Mouse (Mus musculus) forebrain, embryonic 11.5 days (tissue): Measurements from ENCODE around the gene Depdc1b. TPM values are rescaled to one million over a fixed set of nuclear protein-coding genes. Genes with fewer than 3 reads are reported as not detected.

Source experiments
- ATAC-seq: fragments of 200-750 bp; cut with Nextera tagmentation; replicated peaks from 2 replicates; pipeline ENCODE4 v1.8.0; 2017; ENCODE audit warnings: moderate TSS enrichment; ENCODE audit not compliant: low FRiP score
- DNase-seq: peaks from one replicate; pipeline ENCODE4 v3.0.0-alpha.2; 2017; ENCODE audit warnings: low spot score
- H3K27ac ChIP-seq: fragments of 300-500 bp; sonication (generic); 2 replicates; pipeline ENCODE4 v1.5.1; 2014; ENCODE audit warnings: low read depth, low read length
- H3K27me3 ChIP-seq: fragments of 300-500 bp; sonication (generic); 2 replicates; pipeline ENCODE4 v1.6.1; 2014; ENCODE audit warnings: mild to moderate bottlenecking, low read length, mixed read lengths; ENCODE audit not compliant: control insufficient read depth, insufficient read depth
- H3K36me3 ChIP-seq: fragments of 300-500 bp; sonication (generic); 2 replicates; pipeline ENCODE4 v1.6.1; 2014; ENCODE audit warnings: mild to moderate bottlenecking, low read length, moderate library complexity, mixed read lengths; ENCODE audit not compliant: control insufficient read depth, insufficient read depth
- H3K4me1 ChIP-seq: fragments of 300-500 bp; sonication (generic); replicated peaks from 2 replicates; pipeline ENCODE4 v1.6.1; 2014; ENCODE audit warnings: low read length, mixed read lengths; ENCODE audit not compliant: control insufficient read depth, insufficient read depth
- H3K4me2 ChIP-seq: fragments of 300-500 bp; sonication (generic); 2 replicates; pipeline ENCODE4 v1.6.1; 2014; ENCODE audit warnings: low read depth, mild to moderate bottlenecking, low read length, moderate library complexity, mixed read lengths; ENCODE audit not compliant: severe bottlenecking
- H3K4me3 ChIP-seq: fragments of 300-500 bp; sonication (generic); 2 replicates; pipeline ENCODE4 v1.5.1; 2014; ENCODE audit warnings: low read depth, low read length
- H3K9ac ChIP-seq: fragments of 300-500 bp; sonication (generic); 2 replicates; pipeline ENCODE4 v1.6.1; 2014; ENCODE audit warnings: low read length
- H3K9me3 ChIP-seq: fragments of 300-500 bp; sonication (generic); 2 replicates; pipeline ENCODE4 v1.6.1; 2016; ENCODE audit warnings: low read length, mixed read lengths; ENCODE audit not compliant: control insufficient read depth
- WGBS: fragments of 180-500 bp; shearing (Covaris S2); extraction: QIAGEN DNeasy Blood & Tissue Kit; methylation state at CpG from one replicate; pipeline ENCODE4 v1.1.7; 2014; 5-methylcytosine and 5-hydroxymethylcytosine counted together
- polyA plus RNA-seq: library from polyadenylated mRNA; unstranded; fragments of >200 nt; fragmentation: Nextera tagmentation; extraction: Ambion mirVana; gene quantifications from 2 replicates; pipeline ENCODE4 v1.2.1, GENCODE M21; 2014

Gene Depdc1b
- polyA plus RNA-seq, 1 experiment from 2014 or later, result 26.1 TPM

DNA sequence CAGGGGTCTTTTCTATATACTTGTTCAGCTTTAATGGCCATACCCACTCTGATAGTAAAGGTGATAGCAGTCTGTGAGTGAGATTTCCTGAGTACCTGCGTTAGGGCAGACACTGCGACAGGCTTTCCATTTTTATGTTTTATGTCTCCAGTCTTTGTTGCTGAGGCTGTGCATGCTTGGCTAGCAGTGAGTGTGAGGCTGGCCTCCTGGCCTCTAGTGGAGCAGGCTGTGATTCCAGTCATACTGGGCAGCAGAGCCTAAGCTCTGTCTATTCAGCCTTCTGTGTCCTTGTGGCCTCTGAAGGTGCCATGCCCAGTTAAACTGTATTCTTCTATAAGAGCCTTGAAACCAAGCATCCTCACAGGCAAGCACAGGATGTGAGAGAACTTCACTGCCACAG, 6.3 kb downstream of the Depdc1b start:
- H3K9ac ChIP-seq, result no peak overlapping the region
- no peak overlapping the region for H3K27ac ChIP-seq
- no peak overlapping the region for H3K4me3 ChIP-seq
- no peak overlapping the region for H3K4me2 ChIP-seq
- H3K36me3 ChIP-seq, result no peaks in the 10 kb centered on the region
- no peaks in the 10 kb centered on the region for H3K27me3 ChIP-seq
- ATAC-seq, result no peak
- 92% methylated on average over 2 of the region's 2 CpGs for WGBS
- no peak for DNase-seq
- no peaks in the 10 kb centered on the region for H3K9me3 ChIP-seq
- 0 out of 2 replicates have a peak, but pooled peaks cover under 1% of the 10 kb centered on the region for H3K4me1 ChIP-seq

DNA sequence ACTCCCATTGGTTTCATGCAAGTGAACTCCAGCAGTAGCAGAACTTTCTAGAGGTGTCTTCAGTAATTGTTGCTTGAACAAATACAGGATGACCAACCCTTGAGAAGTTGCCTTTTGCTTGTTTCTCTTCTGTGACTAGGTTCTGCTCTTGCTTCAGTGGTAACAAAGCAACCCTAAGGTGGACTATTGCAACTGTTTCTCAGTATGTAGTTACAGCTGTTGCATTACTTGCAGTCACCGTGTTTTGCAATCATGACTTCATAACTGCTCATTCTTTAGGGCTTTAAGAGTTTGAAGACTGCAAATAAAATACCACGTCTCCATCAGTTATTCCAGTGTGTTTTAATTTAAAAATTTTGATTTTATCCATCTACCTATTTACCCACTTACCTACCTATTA, 7.2 kb downstream of the Depdc1b start:
- ATAC-seq (no peak), DNase-seq (no peak)
- no peaks in the 10 kb centered on the region for H3K4me1 ChIP-seq
- no peak overlapping the region for H3K4me3 ChIP-seq
- no peak overlapping the region for H3K9ac ChIP-seq
- no peak overlapping the region for H3K27ac ChIP-seq
- H3K4me2 ChIP-seq, result no peak overlapping the region
- H3K27me3 ChIP-seq, result no peaks in the 10 kb centered on the region
- H3K36me3 ChIP-seq, result no peaks in the 10 kb centered on the region
- 91% methylated on average over 2 of the region's 2 CpGs for WGBS
- no peaks in the 10 kb centered on the region for H3K9me3 ChIP-seq

DNA sequence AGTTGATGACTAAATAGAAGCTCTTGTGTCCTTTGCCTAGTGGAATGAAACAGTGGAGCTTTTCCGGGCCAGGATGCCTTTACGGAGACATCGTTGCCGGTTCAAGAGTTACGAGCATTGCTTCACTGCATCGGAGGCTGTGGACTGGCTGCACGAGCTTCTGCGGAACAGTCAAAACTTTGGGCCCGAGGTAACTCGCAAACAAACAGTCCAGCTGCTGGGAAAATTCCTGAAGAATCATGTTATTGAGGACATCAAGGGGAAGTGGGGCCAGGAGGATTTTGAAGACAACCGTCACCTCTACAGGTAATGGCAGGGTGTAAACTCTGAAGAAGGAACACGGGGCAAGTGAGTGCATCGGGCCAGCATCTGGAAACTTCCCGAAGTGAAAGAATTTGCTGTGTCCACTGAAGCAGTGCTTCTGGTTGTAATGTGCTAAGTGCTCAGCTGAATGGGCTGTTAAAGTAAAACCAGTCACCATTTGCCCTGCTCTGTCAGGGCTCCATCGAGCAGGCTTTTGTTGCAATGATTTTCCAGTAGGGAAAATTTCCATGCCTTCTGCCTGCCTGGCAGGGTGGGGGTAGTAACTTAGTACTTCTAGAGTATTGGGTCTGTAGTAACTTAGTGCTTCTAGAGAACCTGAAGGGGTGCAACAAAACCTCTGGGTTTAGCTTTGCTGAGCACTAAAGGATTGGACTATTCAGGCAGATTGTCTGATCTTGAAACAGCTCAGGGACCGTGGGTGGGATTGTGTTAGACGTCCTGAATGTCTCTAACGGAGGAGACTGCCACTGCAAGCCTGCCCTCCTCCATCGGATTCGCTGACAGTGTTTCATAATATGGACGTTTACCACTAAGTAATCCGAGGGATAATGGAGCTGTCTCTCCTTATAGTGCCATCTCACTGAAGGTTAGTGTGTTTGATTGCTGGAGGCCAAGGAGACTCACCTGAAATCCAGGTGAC, 8.0 kb downstream of the Depdc1b start:
- no peaks in the 10 kb centered on the region for H3K9me3 ChIP-seq
- DNase-seq (no peak), ATAC-seq (no peak)
- H3K4me2 ChIP-seq, result no peak overlapping the region
- H3K4me3 ChIP-seq, result no peak overlapping the region
- no peaks in the 10 kb centered on the region for H3K27me3 ChIP-seq
- H3K36me3 ChIP-seq, result no peaks in the 10 kb centered on the region
- no peak overlapping the region for H3K9ac ChIP-seq
- H3K27ac ChIP-seq, result no peak overlapping the region
- no peaks in the 10 kb centered on the region for H3K4me1 ChIP-seq
- 93% methylated on average over 22 of the region's 22 CpGs for WGBS

DNA sequence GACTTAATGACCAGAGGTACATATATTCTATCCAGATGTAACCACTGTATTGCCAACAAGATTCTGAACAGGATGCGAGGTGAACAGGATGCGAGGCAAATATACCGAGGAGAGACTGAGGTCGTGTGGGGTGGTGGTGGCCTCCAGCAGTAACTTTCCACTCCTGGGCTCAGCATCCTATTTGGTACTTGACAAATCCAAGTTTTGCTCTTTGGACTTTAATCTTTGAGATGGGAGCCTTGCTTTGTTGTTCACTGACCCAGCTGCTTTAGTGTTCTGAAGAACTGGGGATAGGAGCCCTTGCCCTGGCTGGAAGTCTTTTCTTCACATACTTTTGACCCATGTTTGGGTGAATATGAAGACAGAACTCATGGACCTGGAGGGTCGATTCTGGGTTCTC, 9.7 kb downstream of the Depdc1b start:
- no peak overlapping the region for H3K4me2 ChIP-seq
- no peak overlapping the region for H3K4me3 ChIP-seq
- WGBS, result 95% methylated on average over 5 of the region's 5 CpGs
- H3K4me1 ChIP-seq, result no peaks in the 10 kb centered on the region
- H3K27me3 ChIP-seq, result no peaks in the 10 kb centered on the region
- H3K27ac ChIP-seq, result no peak overlapping the region
- H3K36me3 ChIP-seq, result no peaks in the 10 kb centered on the region
- DNase-seq (no peak), ATAC-seq (no peak)
- no peaks in the 10 kb centered on the region for H3K9me3 ChIP-seq
- H3K9ac ChIP-seq, result no peak overlapping the region

DNA sequence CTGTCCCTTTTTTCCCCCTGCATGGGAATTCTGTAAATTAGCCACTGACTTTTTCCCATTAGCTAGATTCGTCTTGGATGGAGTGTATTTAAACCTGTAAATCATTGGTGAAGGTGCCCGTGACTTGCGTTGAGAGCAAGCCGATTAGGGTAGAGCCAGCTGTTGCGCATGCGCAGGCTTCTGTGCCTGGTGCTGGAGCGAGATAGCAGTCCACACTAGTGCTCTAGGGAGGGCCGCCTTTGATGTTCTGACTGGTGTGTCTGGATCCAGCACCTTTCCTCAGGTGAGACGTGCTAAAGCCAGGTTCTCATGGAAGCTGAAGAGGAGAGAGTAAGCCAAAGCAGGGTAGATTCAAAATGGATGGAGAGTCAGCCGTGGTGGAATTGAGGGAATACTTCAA, 10.2 kb downstream of the Depdc1b start:
- Histone ChIP-seq H3K9me3 (no peaks in the 10 kb centered on the region), H3K4me1 (no peaks in the 10 kb centered on the region), H3K27me3 (no peaks in the 10 kb centered on the region), H3K36me3 (no peaks in the 10 kb centered on the region), H3K27ac (no peak overlapping the region), H3K4me2 (no peak overlapping the region), H3K4me3 (no peak overlapping the region), H3K9ac (no peak overlapping the region)
- DNase-seq, result no peak
- WGBS, result 95% methylated on average over 10 of the region's 10 CpGs
- no peak for ATAC-seq

DNA sequence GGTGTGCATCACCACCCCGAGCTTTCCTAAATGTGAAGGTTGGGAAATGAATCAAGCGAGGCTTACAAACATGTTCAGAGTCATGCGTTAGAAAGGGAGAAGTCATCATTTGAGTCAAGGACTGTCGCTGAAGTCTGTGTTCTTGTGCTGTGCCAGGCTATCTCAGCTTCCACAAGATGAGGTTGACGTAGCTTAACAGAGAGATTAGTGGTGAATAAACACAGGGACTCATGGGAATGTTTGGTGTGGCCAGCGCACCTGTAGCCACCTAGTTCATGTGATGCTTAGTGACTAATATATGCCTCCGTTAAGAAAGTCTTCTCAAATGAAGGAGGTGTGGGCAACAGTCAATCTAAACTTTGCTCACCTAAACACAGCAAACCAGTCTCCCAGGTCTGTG, 10.9 kb downstream of the Depdc1b start:
- ATAC-seq (no peak), DNase-seq (no peak)
- H3K4me1 ChIP-seq, result no peaks in the 10 kb centered on the region
- WGBS, result 94% methylated on average over 7 of the region's 7 CpGs
- no peaks in the 10 kb centered on the region for H3K36me3 ChIP-seq
- H3K9ac ChIP-seq, result no peak overlapping the region
- no peaks in the 10 kb centered on the region for H3K9me3 ChIP-seq
- no peaks in the 10 kb centered on the region for H3K27me3 ChIP-seq
- no peak overlapping the region for H3K4me2 ChIP-seq
- no peak overlapping the region for H3K4me3 ChIP-seq
- no peak overlapping the region for H3K27ac ChIP-seq

DNA sequence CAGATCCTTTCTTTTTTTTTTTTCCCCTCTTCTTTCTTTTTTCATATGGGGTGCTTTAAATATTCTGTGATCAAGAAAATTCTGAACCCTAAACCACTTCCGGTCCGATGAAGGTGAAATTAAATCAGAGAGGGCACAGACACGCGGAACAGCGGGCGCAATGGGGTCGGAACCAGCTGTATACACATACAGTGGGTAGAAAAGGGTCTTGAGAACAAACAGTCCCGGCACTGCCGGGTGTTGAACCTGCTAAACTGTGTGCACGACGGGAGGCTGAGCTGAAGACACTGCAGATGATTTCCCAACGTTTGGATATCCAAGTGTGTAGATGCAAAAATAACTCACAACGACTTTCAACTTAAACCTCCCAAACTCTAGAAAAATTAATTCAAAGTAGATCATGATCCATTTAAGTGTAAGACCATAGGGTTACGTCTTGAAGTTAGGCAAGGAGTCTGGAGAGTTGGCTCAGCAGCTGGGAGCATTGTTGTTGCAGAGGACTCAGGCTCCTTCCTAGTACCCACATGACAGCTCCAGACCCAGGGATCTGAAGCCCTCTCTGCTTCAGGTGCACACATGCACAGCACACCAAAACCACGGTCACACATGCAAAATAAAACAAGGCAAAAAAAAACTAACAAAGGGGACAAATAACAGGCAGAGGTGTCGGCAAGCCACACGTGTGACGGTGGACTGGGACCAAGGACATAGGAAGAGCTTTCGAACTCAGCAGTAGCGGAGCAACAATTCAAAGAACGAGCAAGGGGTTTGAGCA, 12.5 kb downstream of the Depdc1b start:
- H3K9me3 ChIP-seq, result no peaks in the 10 kb centered on the region
- ATAC-seq (no peak), DNase-seq (no peak)
- no peak overlapping the region for H3K4me2 ChIP-seq
- H3K36me3 ChIP-seq, result no peaks in the 10 kb centered on the region
- H3K9ac ChIP-seq, result no peak overlapping the region
- H3K4me3 ChIP-seq, result no peak overlapping the region
- H3K27me3 ChIP-seq, result no peaks in the 10 kb centered on the region
- H3K4me1 ChIP-seq, result no peaks in the 10 kb centered on the region
- WGBS, result 95% methylated on average over 21 of the region's 21 CpGs
- no peak overlapping the region for H3K27ac ChIP-seq

DNA sequence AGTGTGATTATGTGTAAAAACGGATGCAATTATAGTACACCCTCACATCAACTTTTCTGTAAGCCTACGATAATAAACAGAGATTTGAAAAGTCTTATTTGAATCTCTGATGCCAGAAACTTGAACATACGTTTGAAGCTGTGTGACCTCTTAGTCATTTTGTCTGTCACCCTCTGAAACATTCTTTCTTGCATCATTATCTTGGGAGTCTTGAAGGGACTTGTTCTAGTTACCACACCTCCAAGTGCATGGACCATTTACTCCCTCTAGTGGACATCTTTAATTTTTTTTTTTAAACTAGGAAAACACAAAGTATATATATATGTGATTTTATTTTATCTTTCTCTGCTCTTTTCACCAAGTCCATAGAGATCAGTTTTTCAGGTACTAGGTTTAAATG, 13.6 kb downstream of the Depdc1b start:
- WGBS, result 75% methylated on average over 3 of the region's 3 CpGs
- Histone ChIP-seq H3K9ac (no peak overlapping the region), H3K4me1 (no peaks in the 10 kb centered on the region), H3K4me3 (no peak overlapping the region), H3K27me3 (no peaks in the 10 kb centered on the region), H3K4me2 (no peak overlapping the region), H3K27ac (no peak overlapping the region), H3K9me3 (no peaks in the 10 kb centered on the region), H3K36me3 (no peaks in the 10 kb centered on the region)
- DNase-seq, result no peak
- peak; percentile 46; the same call in 1 of the 2 replicates for ATAC-seq
